Mouse (Mus musculus) stomach, embryonic 16.5 days (tissue): ENCODE data around the gene Arid2. TPM values are rescaled to one million over a fixed set of nuclear protein-coding genes. Genes with fewer than 3 reads are reported as not detected.
A peak's percentile ranks its signal among the peaks of the same experiment; 100 is the strongest.

Experiments
- ATAC-seq: fragments of 200-750 bp; cut with Nextera tagmentation; 2 replicates; pipeline ENCODE4 v1.8.0; 2017; ENCODE audit warnings: moderate number of reproducible peaks, moderate TSS enrichment; ENCODE audit not compliant: insufficient read depth, low FRiP score
- H3K27ac ChIP-seq: fragments of 300-500 bp; sonication (generic); 2 replicates; pipeline ENCODE4 v1.5.1; 2014; ENCODE audit warnings: low read length
- H3K27me3 ChIP-seq: fragments of 300-500 bp; sonication (generic); 2 replicates; pipeline ENCODE4 v1.6.1; 2014; ENCODE audit warnings: low read length, control low read depth, mixed read lengths; ENCODE audit not compliant: control insufficient read depth, insufficient read depth
- H3K36me3 ChIP-seq: fragments of 300-500 bp; sonication (generic); 2 replicates; pipeline ENCODE4 v1.6.1; 2014; ENCODE audit warnings: low read length; ENCODE audit not compliant: control insufficient read depth, insufficient read depth
- H3K4me1 ChIP-seq: fragments of 300-500 bp; sonication (generic); 2 replicates; pipeline ENCODE4 v1.6.1; 2014; ENCODE audit warnings: low read length, control low read depth, mixed read lengths; ENCODE audit not compliant: control insufficient read depth, insufficient read depth
- H3K4me2 ChIP-seq: fragments of 300-500 bp; sonication (generic); 2 replicates; pipeline ENCODE4 v1.6.1; 2014; ENCODE audit warnings: low read depth, low read length, mixed read lengths
- H3K4me3 ChIP-seq: fragments of 300-500 bp; sonication (generic); replicated peaks from 2 replicates; pipeline ENCODE4 v1.5.1; 2014; ENCODE audit warnings: mild to moderate bottlenecking, low read length
- H3K9ac ChIP-seq: fragments of 300-500 bp; sonication (generic); 2 replicates; pipeline ENCODE4 v1.6.1; 2014; ENCODE audit warnings: low read length
- H3K9me3 ChIP-seq: fragments of 300-500 bp; sonication (generic); replicated peaks from 2 replicates; pipeline ENCODE4 v1.6.1; 2016; ENCODE audit warnings: low read length, control low read depth; ENCODE audit not compliant: control insufficient read depth
- whole genome bisulfite sequencing: fragments of 180-500 bp; shearing (Covaris S2); extraction: QIAGEN DNeasy Blood & Tissue Kit; methylation state at CpG from one replicate; pipeline ENCODE4 v1.1.7; 2014; 5-methylcytosine and 5-hydroxymethylcytosine counted together
- polyA plus RNA-seq: library from polyadenylated mRNA; unstranded; fragments of >200 nt; fragmentation: Nextera tagmentation; extraction: Ambion mirVana; gene quantifications from 2 replicates; pipeline ENCODE4 v1.2.1, GENCODE M21; 2015

Arid2 gene
- polyA plus RNA-seq, 1 experiment from 2014 or later = 19.7 TPM

DNA sequence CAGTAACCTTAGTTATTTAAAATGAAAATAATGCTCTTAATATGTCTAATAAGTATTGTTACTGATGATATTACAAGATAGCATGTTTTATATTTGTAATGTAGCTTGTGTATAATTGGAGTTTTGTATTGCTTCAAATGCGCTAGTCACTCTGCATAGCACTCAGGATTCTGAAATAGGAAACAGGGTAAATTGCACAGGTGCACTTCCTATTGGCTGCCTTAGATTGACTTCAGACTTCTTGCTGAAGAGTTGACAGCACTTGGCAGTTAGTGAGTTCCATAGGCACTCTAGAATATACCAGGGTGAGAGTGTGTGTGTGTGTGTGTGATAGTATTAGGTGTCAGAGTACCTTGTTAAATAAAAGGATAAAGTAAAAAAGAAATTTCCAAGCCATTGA lies 2.7 kb downstream of the Arid2 start:
- Histone ChIP-seq H3K36me3 (no peaks in the 10 kb centered on the region), H3K27me3 (no peaks in the 10 kb centered on the region), H3K4me3 (no peak overlapping the region), H3K27ac (no peak overlapping the region), H3K9ac (no peak overlapping the region), H3K9me3 (no peaks in the 10 kb centered on the region), H3K4me2 (peak overlapping the region; percentile 28), H3K4me1 (peaks cover 5% of the 10 kb centered on the region)
- WGBS = 67% methylated on average over 1 of the region's 1 CpGs
- no peak for ATAC-seq

DNA sequence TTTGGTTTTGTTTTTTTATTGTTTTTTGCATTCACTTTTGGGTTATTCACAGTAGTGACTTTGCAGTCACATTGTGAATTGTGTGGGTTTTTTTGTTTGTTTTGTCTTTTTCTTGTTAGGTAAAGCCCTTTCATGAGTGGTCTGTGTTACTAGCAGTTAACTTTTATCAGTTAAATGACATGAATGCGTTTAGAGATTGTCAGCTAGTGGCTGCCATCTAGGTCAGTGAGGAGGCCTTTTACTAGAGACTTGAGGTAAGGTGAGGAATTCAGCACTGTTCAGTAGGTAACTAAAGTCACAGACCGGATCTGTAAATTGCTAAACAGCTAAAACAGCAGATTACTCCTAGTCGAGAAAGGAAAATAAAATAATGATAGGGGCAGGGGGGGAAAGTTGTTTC lies 6.1 kb downstream of the Arid2 start:
- ATAC-seq = no peak
- Histone ChIP-seq H3K36me3 (no peaks in the 10 kb centered on the region), H3K4me1 (peaks cover 13% of the 10 kb centered on the region), H3K27ac (no peak overlapping the region), H3K27me3 (no peaks in the 10 kb centered on the region), H3K4me2 (no peak overlapping the region), H3K9ac (no peak overlapping the region), H3K4me3 (no peak overlapping the region), H3K9me3 (no peaks in the 10 kb centered on the region)
- WGBS = 57% methylated on average over 3 of the region's 3 CpGs

DNA sequence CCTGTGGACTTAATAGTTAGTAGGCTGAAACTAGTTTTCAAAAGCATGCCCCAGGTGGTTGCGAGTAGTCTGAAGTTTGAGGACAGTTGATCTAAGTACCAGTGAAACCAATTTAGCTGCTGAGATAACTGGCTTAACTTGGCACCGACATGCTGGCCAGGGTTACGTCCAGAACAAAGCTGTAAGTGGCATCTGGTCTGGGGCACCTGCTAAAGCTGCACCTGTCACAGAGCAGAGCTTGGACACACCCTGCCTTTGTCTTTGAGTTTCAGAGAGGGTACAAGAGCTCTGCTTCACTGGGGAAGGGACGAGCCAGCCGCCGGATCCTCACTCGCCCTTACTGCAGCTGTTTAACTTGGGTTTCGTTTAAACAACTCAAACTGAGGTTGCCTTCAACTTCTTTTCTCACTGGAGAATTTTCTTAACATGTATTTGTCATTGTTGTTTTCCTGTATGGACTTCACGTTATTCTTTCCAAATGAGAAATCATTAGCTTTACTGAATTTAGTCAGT lies 9.8 kb downstream of the Arid2 start:
- H3K36me3 ChIP-seq = no peaks in the 10 kb centered on the region
- no peak overlapping the region for H3K27ac ChIP-seq
- 58% methylated on average over 9 of the region's 9 CpGs for WGBS
- H3K27me3 ChIP-seq = no peaks in the 10 kb centered on the region
- ATAC-seq = no peak
- H3K9me3 ChIP-seq = no peaks in the 10 kb centered on the region
- peaks cover 7% of the 10 kb centered on the region for H3K4me1 ChIP-seq
- no peak overlapping the region for H3K4me2 ChIP-seq
- no peak overlapping the region for H3K4me3 ChIP-seq
- H3K9ac ChIP-seq = peak overlapping the region; percentile 39; the same call in 1 of the 2 replicates

DNA sequence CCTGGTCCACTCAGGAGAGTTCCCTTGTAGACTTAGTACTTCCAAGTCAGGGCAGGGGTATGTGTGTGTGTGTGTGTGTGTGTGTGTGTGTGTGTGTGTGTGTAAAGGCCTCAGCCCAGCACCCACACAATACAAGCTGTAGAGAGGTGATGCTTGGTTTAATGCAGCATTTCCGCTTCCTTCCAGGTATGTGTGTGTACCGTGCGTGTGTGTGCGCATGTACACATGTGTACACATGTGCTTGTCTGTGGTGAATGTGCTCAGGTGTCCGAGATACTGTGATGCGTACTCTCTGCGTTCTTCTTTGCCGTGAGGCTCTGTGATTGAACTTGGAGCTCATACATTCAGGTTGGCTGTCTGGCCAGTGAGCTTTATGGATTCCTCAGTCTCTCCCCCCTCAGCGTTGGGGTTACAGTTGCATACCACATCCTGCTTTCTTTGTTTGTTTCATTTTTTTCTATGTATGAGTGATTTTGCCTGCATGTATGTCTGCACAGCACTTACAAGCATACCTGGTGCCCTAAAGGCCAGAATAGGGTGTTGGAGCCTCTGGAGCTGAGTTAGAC lies 10.4 kb downstream of the Arid2 start:
- Histone ChIP-seq H3K9me3 (no peaks in the 10 kb centered on the region), H3K36me3 (no peaks in the 10 kb centered on the region), H3K4me2 (no peak overlapping the region), H3K9ac (no peak overlapping the region), H3K4me3 (no peak overlapping the region), H3K4me1 (peaks cover 7% of the 10 kb centered on the region), H3K27me3 (no peaks in the 10 kb centered on the region), H3K27ac (no peak overlapping the region)
- ATAC-seq = no peak; the same call in 1 of the 2 replicates
- 90% methylated on average over 9 of the region's 9 CpGs for WGBS

DNA sequence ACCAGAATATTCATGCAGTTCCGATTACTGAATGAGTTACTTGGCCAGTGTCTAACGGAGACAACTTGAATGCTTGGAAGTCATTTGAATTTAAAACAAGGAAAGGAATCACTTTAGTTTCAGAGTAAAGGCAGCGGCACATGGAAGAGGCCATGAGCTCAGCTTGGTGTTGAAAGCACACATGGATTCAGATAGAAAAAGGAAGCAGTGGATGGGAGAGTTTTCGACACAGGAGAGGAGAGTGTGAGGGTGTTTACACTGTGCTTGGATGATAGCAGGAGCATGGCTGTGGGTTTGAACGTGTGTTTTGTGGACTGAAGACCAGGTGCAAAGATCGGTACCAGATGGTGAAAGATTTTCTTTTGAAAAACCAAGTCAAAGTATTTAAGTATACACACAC lies 22.0 kb downstream of the Arid2 start:
- Histone ChIP-seq H3K9me3 (no peaks in the 10 kb centered on the region), H3K4me1 (no peaks in the 10 kb centered on the region), H3K4me2 (no peak overlapping the region), H3K36me3 (0 out of 2 replicates have a peak, but pooled peaks cover 7% of the 10 kb centered on the region), H3K27me3 (no peaks in the 10 kb centered on the region), H3K27ac (no peak overlapping the region), H3K9ac (no peak overlapping the region), H3K4me3 (no peak overlapping the region)
- 70% methylated on average over 6 of the region's 6 CpGs for WGBS
- no peak for ATAC-seq

DNA sequence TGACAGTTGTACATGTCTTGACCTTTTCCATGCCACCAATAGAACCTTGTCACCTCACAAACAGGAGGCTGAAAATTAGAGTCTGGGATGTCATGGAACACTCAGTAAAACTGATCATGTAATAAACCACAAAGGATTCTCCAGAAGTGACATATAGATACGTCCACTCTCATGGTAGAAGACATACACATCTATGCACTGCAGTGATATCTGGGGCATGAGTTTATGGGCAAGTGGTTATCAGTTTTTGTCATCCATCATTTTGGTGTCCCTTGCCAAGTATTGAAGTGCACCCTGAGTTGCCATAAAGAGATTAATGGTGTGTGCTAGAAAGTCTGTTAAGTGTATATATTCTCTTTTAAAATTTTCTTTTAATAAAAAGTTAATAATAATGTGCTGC lies 25.6 kb downstream of the Arid2 start:
- H3K36me3 ChIP-seq = 0 out of 2 replicates have a peak, but pooled peaks cover 7% of the 10 kb centered on the region
- H3K4me2 ChIP-seq = no peak overlapping the region
- H3K9me3 ChIP-seq = no peaks in the 10 kb centered on the region
- no peak overlapping the region for H3K9ac ChIP-seq
- ATAC-seq = no peak
- H3K27me3 ChIP-seq = no peaks in the 10 kb centered on the region
- WGBS = 83% methylated on average over 1 of the region's 1 CpGs
- H3K4me1 ChIP-seq = no peaks in the 10 kb centered on the region
- no peak overlapping the region for H3K27ac ChIP-seq
- H3K4me3 ChIP-seq = no peak overlapping the region

DNA sequence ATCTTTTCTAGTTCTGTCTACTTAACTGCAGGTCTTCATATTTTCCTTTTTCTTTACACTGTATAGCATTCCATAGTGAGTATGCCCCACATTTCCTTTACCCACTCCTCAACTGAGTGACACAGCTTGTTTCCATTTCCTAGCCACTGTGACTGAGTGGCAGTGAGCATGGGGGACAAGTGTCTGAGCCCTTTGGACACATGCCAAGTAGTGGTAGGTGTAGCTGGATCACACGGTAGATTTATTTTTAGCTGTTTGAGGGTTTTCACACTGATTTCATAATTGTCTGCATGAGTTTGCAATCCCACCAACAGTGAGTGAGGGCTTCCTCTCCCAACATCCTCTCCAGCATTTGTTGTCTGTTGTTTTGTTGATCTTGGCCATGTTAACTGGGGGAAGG lies 28.3 kb downstream of the Arid2 start:
- H3K4me1 ChIP-seq = no peaks in the 10 kb centered on the region
- no peak overlapping the region for H3K9ac ChIP-seq
- H3K4me2 ChIP-seq = no peak overlapping the region
- H3K36me3 ChIP-seq = 0 out of 2 replicates have a peak, but pooled peaks cover 7% of the 10 kb centered on the region
- H3K4me3 ChIP-seq = no peak overlapping the region
- WGBS = 34% methylated on average over 1 of the region's 1 CpGs
- no peak for ATAC-seq
- no peak overlapping the region for H3K27ac ChIP-seq
- no peaks in the 10 kb centered on the region for H3K27me3 ChIP-seq
- no peaks in the 10 kb centered on the region for H3K9me3 ChIP-seq

DNA sequence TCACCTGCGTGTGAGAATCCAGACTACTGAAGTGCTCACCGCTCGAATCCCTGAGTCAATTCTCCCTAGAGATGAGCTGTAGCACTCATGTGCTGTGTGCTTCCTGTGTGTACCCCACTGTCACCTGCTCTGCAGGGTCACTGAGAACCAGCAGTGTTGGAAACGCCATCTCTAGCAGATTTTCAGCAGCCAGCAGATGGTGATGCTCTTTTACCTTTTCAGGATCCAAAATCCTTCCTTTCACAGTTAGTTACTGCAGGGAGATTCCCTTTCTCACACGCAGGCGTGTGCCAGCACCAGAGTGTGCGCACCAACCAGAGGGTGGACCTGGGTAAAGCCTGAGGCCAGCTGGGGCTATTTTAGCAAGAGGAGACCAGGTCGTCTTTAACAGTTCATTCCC lies 32.0 kb downstream of the Arid2 start:
- Histone ChIP-seq H3K9me3 (no peaks in the 10 kb centered on the region), H3K9ac (no peak overlapping the region), H3K4me1 (no peaks in the 10 kb centered on the region), H3K27me3 (no peaks in the 10 kb centered on the region), H3K4me3 (no peak overlapping the region), H3K4me2 (no peak overlapping the region), H3K36me3 (no peaks in the 10 kb centered on the region), H3K27ac (no peak overlapping the region)
- no peak for ATAC-seq
- WGBS = 89% methylated on average over 8 of the region's 8 CpGs

DNA sequence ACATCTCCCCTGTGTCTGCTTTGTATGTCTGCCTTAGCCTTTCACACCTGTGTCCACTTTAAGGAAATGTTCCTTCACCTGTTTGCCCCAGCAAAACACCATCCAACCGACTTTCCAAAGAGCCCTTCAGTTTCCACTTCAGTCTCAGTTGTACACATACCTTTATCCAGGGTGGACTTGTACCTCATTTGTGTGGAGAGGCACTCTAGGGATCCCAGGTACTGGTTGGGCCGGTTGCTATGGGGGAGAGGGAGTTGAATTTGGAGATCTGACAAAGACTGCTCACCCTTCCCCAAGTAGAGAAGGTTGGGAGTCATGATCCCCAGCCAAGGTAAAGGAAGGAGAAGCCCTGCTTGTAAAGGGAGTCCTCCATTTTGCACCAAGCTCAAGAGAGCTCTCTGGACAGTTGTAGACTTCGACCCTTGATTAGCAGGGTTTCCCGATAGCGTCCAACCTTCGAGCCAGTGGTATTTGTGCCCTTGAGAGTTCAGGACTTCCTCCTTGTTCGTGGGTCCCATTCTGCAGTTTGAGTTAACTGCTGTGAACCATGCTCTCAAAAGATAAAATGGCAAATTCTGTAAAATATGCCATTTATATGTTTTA lies 38.5 kb downstream of the Arid2 start:
- Histone ChIP-seq H3K27me3 (no peaks in the 10 kb centered on the region), H3K4me1 (no peaks in the 10 kb centered on the region), H3K9ac (no peak overlapping the region), H3K9me3 (no peaks in the 10 kb centered on the region), H3K27ac (no peak overlapping the region), H3K4me2 (no peak overlapping the region), H3K4me3 (no peak overlapping the region), H3K36me3 (peaks cover 3% of the 10 kb centered on the region; the same call in 1 of the 2 replicates)
- ATAC-seq = no peak
- 86% methylated on average over 7 of the region's 7 CpGs for WGBS
